Mouse (Mus musculus) midbrain, embryonic 14.5 days (tissue): Measurements from ENCODE around the gene Tab1. TPM values are rescaled to one million over a fixed set of nuclear protein-coding genes. Genes with fewer than 3 reads are reported as not detected.

Experiments
- ATAC-seq: fragments of 200-750 bp; cut with Nextera tagmentation; 2 replicates; pipeline ENCODE4 v1.8.0; 2017; ENCODE audit warnings: moderate number of reproducible peaks, moderate library complexity; ENCODE audit not compliant: low FRiP score, low TSS enrichment
- DNase-seq: peaks from one replicate; pipeline ENCODE4 v3.0.0-alpha.2; 2015
- H3K27ac ChIP-seq: fragments of 300-500 bp; sonication (generic); replicated peaks from 2 replicates; pipeline ENCODE4 v1.5.1; 2014; ENCODE audit warnings: mild to moderate bottlenecking, low read depth, low read length, moderate library complexity
- H3K27me3 ChIP-seq: fragments of 300-500 bp; sonication (generic); 2 replicates; pipeline ENCODE4 v1.6.1; 2014; ENCODE audit warnings: low read length, control low read depth, mixed read lengths; ENCODE audit not compliant: control insufficient read depth, insufficient read depth
- H3K36me3 ChIP-seq: fragments of 300-500 bp; sonication (generic); 2 replicates; pipeline ENCODE4 v1.6.1; 2014; ENCODE audit warnings: low read length, control low read depth; ENCODE audit not compliant: control insufficient read depth, insufficient read depth
- H3K4me1 ChIP-seq: fragments of 300-500 bp; sonication (generic); 2 replicates; pipeline ENCODE4 v1.6.1; 2014; ENCODE audit warnings: mild to moderate bottlenecking, antibody characterized with exemption, low read length, control low read depth; ENCODE audit not compliant: control insufficient read depth, insufficient read depth
- H3K4me2 ChIP-seq: fragments of 300-500 bp; sonication (generic); 2 replicates; pipeline ENCODE4 v1.6.1; 2014; ENCODE audit warnings: mild to moderate bottlenecking, low read length, moderate library complexity
- H3K4me3 ChIP-seq: fragments of 300-500 bp; sonication (generic); replicated peaks from 2 replicates; pipeline ENCODE4 v1.5.1; 2014; ENCODE audit warnings: low read depth, low read length
- H3K9ac ChIP-seq: fragments of 300-500 bp; sonication (generic); replicated peaks from 2 replicates; pipeline ENCODE4 v1.6.1; 2014; ENCODE audit warnings: mild to moderate bottlenecking, low read length, moderate library complexity
- H3K9me3 ChIP-seq: fragments of 300-500 bp; sonication (generic); 2 replicates; pipeline ENCODE4 v1.6.1; 2016; ENCODE audit warnings: low read length, control low read depth, mixed read lengths; ENCODE audit not compliant: control insufficient read depth
- WGBS: fragments of 180-500 bp; shearing (Covaris S2); extraction: QIAGEN DNeasy Blood & Tissue Kit; methylation state at CpG from one replicate; pipeline ENCODE4 v1.1.7; 2014; 5-methylcytosine and 5-hydroxymethylcytosine counted together
- polyA plus RNA-seq: library from polyadenylated mRNA; unstranded; fragments of >200 nt; fragmentation: Nextera tagmentation; extraction: Ambion mirVana; gene quantifications from 2 replicates; pipeline ENCODE4 v1.2.1, GENCODE M21; 2014

Gene Tab1
- polyA plus RNA-seq, 1 experiment from 2014 or later: 42.5 TPM

DNA sequence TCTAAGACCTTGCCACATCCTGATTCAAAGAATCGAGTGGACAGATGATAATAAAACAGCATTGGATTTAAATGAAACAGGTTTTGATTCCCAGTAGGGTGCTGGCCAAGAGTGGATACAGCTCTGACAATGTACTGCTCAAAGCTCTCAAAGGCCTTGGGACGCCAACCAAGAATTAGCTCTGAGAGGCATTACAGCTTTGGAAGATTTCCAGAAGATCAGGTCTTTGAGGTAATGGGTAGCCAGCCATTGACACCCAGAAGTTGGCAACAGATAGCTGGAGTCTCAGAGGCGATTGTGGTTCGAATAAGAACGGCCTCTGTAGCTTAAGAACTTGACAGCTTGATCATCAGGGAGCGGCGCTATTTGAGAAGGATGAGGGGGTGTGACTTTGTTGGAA, 48.6 kb downstream of the Tab1 start:
- H3K9ac ChIP-seq: no peak overlapping the region
- no peak overlapping the region for H3K27ac ChIP-seq
- ATAC-seq (no peak), DNase-seq (peak; percentile 39)
- peaks cover 7% of the 10 kb centered on the region; the same call in 1 of the 2 replicates for H3K36me3 ChIP-seq
- no peaks in the 10 kb centered on the region for H3K27me3 ChIP-seq
- H3K4me2 ChIP-seq: no peak overlapping the region
- H3K4me1 ChIP-seq: peaks cover 4% of the 10 kb centered on the region; the same call in 1 of the 2 replicates
- H3K9me3 ChIP-seq: no peaks in the 10 kb centered on the region
- H3K4me3 ChIP-seq: no peak overlapping the region
- whole genome bisulfite sequencing: 85% methylated on average over 7 of the region's 7 CpGs

DNA sequence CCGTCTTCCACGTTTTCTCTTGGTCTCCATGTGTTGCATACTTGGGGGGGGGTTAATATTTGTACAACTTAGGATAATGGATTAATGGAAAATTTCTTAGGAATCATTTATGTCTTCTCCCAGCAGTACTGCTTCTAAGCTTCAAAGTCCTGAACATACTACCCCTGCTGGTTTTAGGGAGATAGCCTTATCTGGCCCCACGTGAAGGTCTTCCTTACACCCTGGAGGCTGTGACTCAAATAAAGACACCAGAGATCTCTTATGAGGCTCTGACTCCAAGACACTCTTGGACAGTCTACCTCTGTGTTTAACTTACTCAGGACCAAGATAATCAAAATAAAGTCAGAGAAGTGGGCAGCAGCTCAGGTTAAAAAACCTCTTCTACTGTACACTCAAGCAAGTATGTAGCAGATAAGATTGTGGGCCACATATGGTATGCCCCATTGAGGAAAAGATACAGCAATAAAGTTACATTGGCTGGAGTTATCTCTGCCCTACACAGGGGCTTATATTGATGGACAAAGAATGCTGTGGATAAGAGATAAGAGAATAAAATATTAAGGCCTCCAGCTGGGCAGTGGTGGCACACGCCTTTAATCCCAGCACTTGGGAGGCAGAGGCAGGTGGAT, 49.3 kb downstream of the Tab1 start:
- H3K9ac ChIP-seq: no peak overlapping the region
- H3K27ac ChIP-seq: no peak overlapping the region
- ATAC-seq (no peak), DNase-seq (no peak)
- WGBS: 92% methylated on average over 4 of the region's 4 CpGs
- H3K27me3 ChIP-seq: no peaks in the 10 kb centered on the region
- peaks cover 7% of the 10 kb centered on the region; the same call in 1 of the 2 replicates for H3K36me3 ChIP-seq
- H3K9me3 ChIP-seq: no peaks in the 10 kb centered on the region
- H3K4me1 ChIP-seq: no peaks in the 10 kb centered on the region
- H3K4me2 ChIP-seq: no peak overlapping the region
- no peak overlapping the region for H3K4me3 ChIP-seq

DNA sequence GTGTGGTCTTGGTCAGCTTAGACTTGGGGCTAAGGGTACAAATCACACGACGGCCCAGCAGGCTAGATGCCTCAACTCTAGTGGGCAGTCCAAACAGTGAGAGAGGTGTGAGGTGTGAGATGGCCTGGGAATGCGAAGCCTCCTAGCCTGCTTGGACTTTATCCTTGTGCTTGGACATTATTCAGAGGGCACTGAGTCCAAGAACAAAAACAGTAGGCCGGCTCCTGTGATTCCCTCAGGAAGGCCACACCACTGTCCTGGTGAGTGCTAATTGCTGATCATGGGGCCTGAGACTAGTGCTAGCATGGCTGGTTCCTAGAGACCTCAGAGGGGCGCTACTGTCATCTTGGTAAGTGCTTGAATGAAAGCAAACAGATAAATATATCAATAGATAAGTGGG, 56.0 kb downstream of the Tab1 start:
- ATAC-seq (no peak), DNase-seq (no peak)
- Histone ChIP-seq H3K9me3 (no peaks in the 10 kb centered on the region), H3K4me1 (peaks cover 8% of the 10 kb centered on the region), H3K4me3 (no peak overlapping the region), H3K4me2 (no peak overlapping the region), H3K36me3 (no peaks in the 10 kb centered on the region), H3K27me3 (no peaks in the 10 kb centered on the region), H3K27ac (no peak overlapping the region), H3K9ac (no peak overlapping the region)
- WGBS: 90% methylated on average over 5 of the region's 5 CpGs

DNA sequence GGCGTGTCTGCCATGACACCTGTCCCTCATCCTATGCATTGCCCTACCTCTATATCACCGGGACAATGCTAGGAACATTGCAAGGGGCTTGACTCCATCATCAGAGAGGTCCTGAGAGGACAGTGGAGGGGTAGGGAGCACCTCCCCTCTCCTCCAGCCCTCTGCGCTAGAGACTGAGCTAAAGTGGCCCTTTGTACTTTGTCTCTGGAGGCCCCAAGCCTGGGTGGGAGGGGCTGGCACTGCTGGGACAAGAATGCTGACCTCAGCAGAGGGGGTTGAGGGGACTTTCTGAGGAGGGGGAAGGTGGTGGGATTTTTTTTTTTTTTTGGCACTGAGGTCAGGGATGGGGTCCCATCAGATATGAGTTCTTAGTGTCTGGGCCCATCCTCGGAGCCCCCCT, 57.1 kb downstream of the Tab1 start:
- DNase-seq (no peak), ATAC-seq (no peak)

DNA sequence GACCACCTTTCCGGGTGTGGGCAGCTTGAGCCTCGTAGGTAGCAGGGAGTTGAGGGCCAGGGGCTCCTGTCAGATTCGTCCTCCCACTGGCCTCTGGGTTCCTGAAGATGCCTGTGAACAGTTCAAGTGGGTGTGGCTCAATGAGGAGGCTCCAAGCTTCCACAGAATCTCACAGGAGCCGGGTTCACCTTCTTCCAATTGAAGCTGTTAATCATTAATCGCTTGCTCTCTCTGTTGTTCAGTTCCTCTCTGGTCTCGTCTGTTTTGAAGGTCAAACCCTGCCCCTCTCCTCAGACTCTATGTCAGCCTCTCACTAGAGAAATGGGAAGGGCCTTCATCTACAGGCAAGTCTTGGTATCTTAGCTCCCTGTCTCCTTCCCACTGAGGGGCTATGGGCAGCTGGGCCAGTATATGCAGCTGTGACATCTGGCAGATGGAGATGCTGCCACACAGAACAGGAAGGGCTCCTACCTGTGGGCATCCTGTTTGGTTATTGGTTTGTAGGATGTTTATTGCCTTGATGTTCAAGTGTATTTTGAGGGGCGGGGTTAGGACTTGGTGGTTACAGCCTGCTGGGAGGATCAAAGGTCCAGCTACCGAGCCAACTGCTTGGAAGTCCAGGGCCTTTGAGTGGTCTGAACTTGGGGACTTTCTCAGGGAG, 58.8 kb downstream of the Tab1 start:
- H3K9ac ChIP-seq: no peak overlapping the region
- H3K4me2 ChIP-seq: no peak overlapping the region
- peaks cover 8% of the 10 kb centered on the region for H3K4me1 ChIP-seq
- H3K9me3 ChIP-seq: no peaks in the 10 kb centered on the region
- 81% methylated on average over 8 of the region's 8 CpGs for WGBS
- H3K27ac ChIP-seq: no peak overlapping the region
- H3K27me3 ChIP-seq: no peaks in the 10 kb centered on the region
- no peak for DNase-seq
- no peak for ATAC-seq
- no peak overlapping the region for H3K4me3 ChIP-seq
- H3K36me3 ChIP-seq: no peaks in the 10 kb centered on the region

More for the DNA sequence above, 57.1 kb downstream of the Tab1 start:
- Histone ChIP-seq H3K36me3 (no peaks in the 10 kb centered on the region), H3K4me1 (peaks cover 8% of the 10 kb centered on the region), H3K4me3 (no peak overlapping the region), H3K27me3 (no peaks in the 10 kb centered on the region), H3K9me3 (no peaks in the 10 kb centered on the region), H3K4me2 (no peak overlapping the region), H3K9ac (no peak overlapping the region), H3K27ac (no peak overlapping the region)
- 79% methylated on average over 4 of the region's 4 CpGs for WGBS

DNA sequence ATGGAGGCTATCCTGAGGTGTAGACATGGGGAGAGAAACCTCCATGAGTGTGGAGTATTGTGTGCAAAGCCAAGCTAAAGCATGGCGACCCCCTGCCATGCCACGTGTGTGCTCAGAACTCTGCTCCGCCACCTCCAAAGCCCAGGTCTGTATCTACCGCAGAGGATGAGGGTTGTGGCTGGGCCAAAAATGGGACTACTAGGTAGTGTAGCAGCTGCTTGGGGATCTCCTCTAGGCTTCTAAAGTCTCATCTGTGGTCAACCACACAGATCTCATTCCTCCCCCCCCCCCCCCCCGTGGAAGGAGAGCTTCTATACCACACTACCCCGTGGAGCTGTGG, 59.3 kb downstream of the Tab1 start:
- Histone ChIP-seq H3K9me3 (no peaks in the 10 kb centered on the region), H3K4me3 (no peak overlapping the region), H3K4me1 (peaks cover 8% of the 10 kb centered on the region), H3K27ac (no peak overlapping the region), H3K27me3 (no peaks in the 10 kb centered on the region), H3K9ac (no peak overlapping the region), H3K36me3 (no peaks in the 10 kb centered on the region), H3K4me2 (no peak overlapping the region)
- 93% methylated on average over 6 of the region's 6 CpGs for WGBS
- ATAC-seq (no peak), DNase-seq (no peak)

DNA sequence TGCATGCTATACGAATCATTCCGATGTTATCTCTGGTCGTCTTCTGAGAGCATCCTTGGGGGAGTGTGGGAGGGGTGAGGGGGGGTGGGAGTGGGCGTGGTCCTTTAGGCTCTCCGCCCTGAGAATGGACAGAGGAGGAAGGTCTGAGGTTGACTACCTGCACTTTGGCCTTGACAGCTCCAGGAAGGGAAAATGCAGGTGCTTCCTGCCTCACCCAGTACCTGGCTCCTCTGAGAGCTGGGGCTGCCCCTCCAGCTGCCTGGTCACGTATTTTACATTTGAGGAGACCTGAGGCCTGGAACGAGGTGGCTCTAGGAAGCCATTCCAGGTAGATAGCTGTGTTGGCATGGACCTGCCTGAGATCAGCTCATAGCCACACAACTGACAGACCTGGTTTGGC, 59.9 kb downstream of the Tab1 start:
- 90% methylated on average over 7 of the region's 7 CpGs for WGBS
- ATAC-seq (no peak), DNase-seq (no peak)
- Histone ChIP-seq H3K4me1 (peaks cover 8% of the 10 kb centered on the region), H3K4me2 (no peak overlapping the region), H3K36me3 (no peaks in the 10 kb centered on the region), H3K4me3 (no peak overlapping the region), H3K9me3 (no peaks in the 10 kb centered on the region), H3K27me3 (no peaks in the 10 kb centered on the region), H3K9ac (no peak overlapping the region), H3K27ac (no peak overlapping the region)

DNA sequence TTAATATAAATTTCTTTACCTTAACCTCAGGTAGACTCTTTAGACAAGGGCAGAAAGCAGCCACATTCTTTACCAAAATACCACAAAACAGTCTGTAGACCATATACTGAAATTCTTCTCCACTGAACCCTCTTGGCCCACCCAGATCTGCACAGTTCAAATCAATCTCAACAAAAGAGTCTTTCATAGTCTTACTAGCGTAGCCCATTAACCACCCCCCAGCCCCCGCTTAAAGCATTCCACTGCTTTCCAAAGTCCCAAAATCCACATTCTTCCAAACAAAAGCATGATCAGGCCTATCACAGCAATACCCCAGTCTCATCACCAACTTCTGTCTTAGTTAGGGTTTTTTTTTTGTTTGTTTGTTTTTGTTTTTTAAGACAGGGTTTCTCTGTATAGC, 66.6 kb downstream of the Tab1 start:
- WGBS: 62% methylated on average over 2 of the region's 2 CpGs
- Histone ChIP-seq H3K27ac (no peak overlapping the region), H3K36me3 (no peaks in the 10 kb centered on the region), H3K4me3 (no peak overlapping the region), H3K9me3 (no peaks in the 10 kb centered on the region), H3K4me1 (no peaks in the 10 kb centered on the region), H3K4me2 (no peak overlapping the region), H3K27me3 (no peaks in the 10 kb centered on the region), H3K9ac (no peak overlapping the region)
- DNase-seq: no peak
- no peak for ATAC-seq

DNA sequence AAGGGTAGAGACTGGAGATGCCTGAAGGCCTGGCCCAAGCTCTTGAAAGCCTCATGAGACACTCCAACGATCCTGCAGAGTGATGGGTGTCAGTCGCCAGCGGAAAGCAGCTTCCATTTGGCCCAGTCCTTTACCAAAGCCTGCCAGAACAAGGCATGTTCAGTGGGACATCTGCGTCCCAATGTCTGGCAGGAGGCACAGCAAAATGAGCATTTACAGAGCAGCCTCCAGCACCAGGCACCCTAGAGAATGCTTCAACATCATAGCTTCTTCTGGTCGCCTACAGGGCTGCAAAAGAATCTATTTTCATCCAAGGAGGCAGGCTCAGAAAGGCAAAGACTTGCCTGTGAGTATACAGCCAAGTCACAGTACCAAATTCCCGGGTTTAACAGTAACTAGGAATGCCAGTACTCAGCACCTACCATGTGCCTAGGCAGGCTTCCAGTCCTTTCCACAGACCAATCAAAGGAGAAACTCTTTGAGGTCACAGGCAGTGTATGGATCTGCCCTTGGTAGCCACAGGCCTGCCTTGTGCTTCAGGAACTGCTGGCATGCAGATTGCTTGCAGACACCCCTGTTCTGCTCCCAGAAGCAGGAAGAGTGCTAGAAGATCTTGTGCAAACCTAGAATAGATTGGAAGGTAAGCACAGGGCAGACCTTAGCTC, 69.3 kb downstream of the Tab1 start:
- Histone ChIP-seq H3K4me1 (no peaks in the 10 kb centered on the region), H3K27ac (no peak overlapping the region), H3K4me3 (no peak overlapping the region), H3K36me3 (no peaks in the 10 kb centered on the region), H3K9ac (no peak overlapping the region), H3K4me2 (no peak overlapping the region), H3K27me3 (no peaks in the 10 kb centered on the region), H3K9me3 (no peaks in the 10 kb centered on the region)
- DNase-seq: no peak
- 89% methylated on average over 6 of the region's 6 CpGs for WGBS
- no peak for ATAC-seq
